Mouse (Mus musculus) T-cell, adult 2 months (primary cell): ENCODE data around the gene Gm29106.
"Not testable (repeated sequence)": the region's sequence is repeated elsewhere in the genome, so short reads cannot be mapped to it uniquely, and the experiment has no call there.

Experiments
- DNase-seq: peaks from one replicate; pipeline ENCODE4 v3.0.0; 2022; ENCODE audit warnings: low spot score

Gm29106 gene

GRCm38 (mm10) chr1:118176242-118176641, at the start of gene Gm29106:
Gene Gm29106 (plus strand): TSS chr1:118176542.
- DNase-seq, result not testable (repeated sequence)

DNA sequence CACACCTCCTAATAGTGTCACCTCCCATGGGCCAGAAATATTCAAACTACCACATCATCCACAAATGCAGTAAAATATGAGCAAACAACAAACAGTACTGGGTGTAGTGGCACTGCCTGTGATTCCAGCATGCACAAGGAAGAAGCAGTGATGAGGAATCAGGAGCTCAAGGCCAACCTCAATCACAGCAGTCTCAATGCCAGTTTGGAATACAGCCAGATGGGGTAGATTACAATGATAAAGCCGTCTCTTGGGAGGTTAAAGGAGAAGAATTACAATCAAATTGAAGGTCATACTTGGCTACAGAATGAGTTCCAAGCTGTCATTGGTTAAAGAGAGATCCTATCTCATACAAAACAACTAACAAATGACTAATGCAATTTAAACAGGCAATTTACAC, 52.2 kb downstream of the Gm29106 start:
- DNase-seq, result no peak

GRCm38 (mm10) chr1:118236032-118236431, 59.7 kb downstream of the Gm29106 start:
- no peak for DNase-seq
